Mouse (Mus musculus) lung, embryonic 16.5 days (tissue): Measurements from ENCODE around the gene Iqce. TPM values are rescaled to one million over a fixed set of nuclear protein-coding genes. Genes with fewer than 3 reads are reported as not detected.
A peak's percentile ranks its signal among the peaks of the same experiment; 100 is the strongest.

Experiments
- ATAC-seq: fragments of 200-750 bp; cut with Nextera tagmentation; 2 replicates; pipeline ENCODE4 v1.8.0; 2017; ENCODE audit warnings: low read depth, mild to moderate bottlenecking, moderate library complexity
- H3K27ac ChIP-seq: fragments of 300-500 bp; sonication (generic); 2 replicates; pipeline ENCODE4 v1.5.1; 2014; ENCODE audit warnings: mild to moderate bottlenecking, control low read depth, low read length
- H3K27me3 ChIP-seq: fragments of 300-500 bp; sonication (generic); 2 replicates; pipeline ENCODE4 v1.6.1; 2014; ENCODE audit warnings: low read depth, low read length, mixed read lengths; ENCODE audit not compliant: control insufficient read depth, insufficient read depth
- H3K36me3 ChIP-seq: fragments of 300-500 bp; sonication (generic); 2 replicates; pipeline ENCODE4 v1.6.1; 2014; ENCODE audit warnings: low read length; ENCODE audit not compliant: control insufficient read depth, insufficient read depth
- H3K4me1 ChIP-seq: fragments of 300-500 bp; sonication (generic); replicated peaks from 2 replicates; pipeline ENCODE4 v1.6.1; 2014; ENCODE audit warnings: low read length, mixed read lengths; ENCODE audit not compliant: control insufficient read depth, insufficient read depth
- H3K4me2 ChIP-seq: fragments of 300-500 bp; sonication (generic); 2 replicates; pipeline ENCODE4 v1.6.1; 2014; ENCODE audit warnings: low read depth, low read length, control low read depth
- H3K4me3 ChIP-seq: fragments of 300-500 bp; sonication (generic); 2 replicates; pipeline ENCODE4 v1.5.1; 2014; ENCODE audit warnings: mild to moderate bottlenecking, low read length, control low read depth
- H3K9ac ChIP-seq: fragments of 300-500 bp; sonication (generic); 2 replicates; pipeline ENCODE4 v1.6.1; 2014; ENCODE audit warnings: low read length, control low read depth
- H3K9me3 ChIP-seq: fragments of 300-500 bp; sonication (generic); 2 replicates; pipeline ENCODE4 v1.6.1; 2016; ENCODE audit warnings: low read length; ENCODE audit not compliant: control insufficient read depth
- WGBS: fragments of 180-500 bp; shearing (Covaris S2); extraction: QIAGEN DNeasy Blood & Tissue Kit; methylation state at CpG from one replicate; pipeline ENCODE4 v1.1.7; 2014; 5-methylcytosine and 5-hydroxymethylcytosine counted together
- polyA plus RNA-seq: library from polyadenylated mRNA; unstranded; fragments of >200 nt; fragmentation: Nextera tagmentation; extraction: Ambion mirVana; gene quantifications from 2 replicates; pipeline ENCODE4 v1.2.1, GENCODE M21; 2015

The Iqce gene
- polyA plus RNA-seq, 1 experiment from 2014 or later, result 21.5 TPM

DNA sequence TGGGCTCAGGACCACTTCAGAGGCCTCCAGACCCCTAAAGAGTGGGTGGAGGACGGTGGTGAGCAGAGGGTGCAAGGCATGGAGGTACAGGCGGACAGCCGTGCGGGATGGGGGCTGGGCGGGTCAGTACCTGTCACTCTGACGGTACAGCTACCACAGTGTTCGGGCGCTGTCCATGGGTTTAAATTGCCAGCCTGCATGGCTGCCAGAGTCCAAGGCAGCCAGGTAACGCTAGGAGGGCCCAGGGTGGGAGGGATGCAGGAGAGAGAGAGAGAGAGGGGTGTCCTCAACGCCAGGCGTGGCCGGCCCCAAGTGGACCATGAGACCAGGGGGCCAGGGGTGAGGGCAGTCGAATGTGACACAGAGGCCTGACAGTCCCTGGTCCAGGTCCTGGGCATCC is 77.2 kb downstream of the Iqce start:
- H3K4me3 ChIP-seq, result no peak overlapping the region
- H3K9me3 ChIP-seq, result peaks cover 6% of the 10 kb centered on the region; the same call in 1 of the 2 replicates
- H3K9ac ChIP-seq, result no peak overlapping the region
- H3K27ac ChIP-seq, result no peak overlapping the region
- no peak overlapping the region for H3K4me2 ChIP-seq
- H3K4me1 ChIP-seq, result no peaks in the 10 kb centered on the region
- no peak for ATAC-seq
- H3K36me3 ChIP-seq, result peaks cover 60% of the 10 kb centered on the region
- no peaks in the 10 kb centered on the region for H3K27me3 ChIP-seq
- 92% methylated on average over 13 of the region's 13 CpGs for WGBS

DNA sequence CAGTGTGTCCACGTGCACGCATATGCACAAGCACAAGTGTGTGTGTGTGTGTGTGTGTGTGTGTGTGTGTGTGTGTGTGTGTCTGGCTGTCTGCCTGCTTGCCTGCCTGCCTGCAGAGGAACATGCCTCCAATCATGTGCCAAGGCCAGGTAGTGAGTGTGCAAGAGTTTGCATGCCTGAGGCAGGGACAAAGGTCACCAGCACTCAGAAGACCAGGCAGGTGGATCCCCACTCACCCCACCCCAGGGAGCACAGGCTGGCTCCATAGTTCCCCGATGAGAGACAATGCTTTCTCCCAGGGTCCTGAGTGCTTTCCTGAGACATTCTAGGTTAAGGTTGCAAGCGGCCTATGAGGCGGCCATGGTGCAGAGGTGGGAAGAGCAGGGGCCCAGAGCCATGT is 77.9 kb downstream of the Iqce start:
- no peak for ATAC-seq
- no peaks in the 10 kb centered on the region for H3K4me1 ChIP-seq
- H3K27me3 ChIP-seq, result no peaks in the 10 kb centered on the region
- H3K36me3 ChIP-seq, result peaks cover 54% of the 10 kb centered on the region
- no peak overlapping the region for H3K27ac ChIP-seq
- peaks cover 6% of the 10 kb centered on the region; the same call in 1 of the 2 replicates for H3K9me3 ChIP-seq
- no peak overlapping the region for H3K4me3 ChIP-seq
- H3K4me2 ChIP-seq, result no peak overlapping the region
- H3K9ac ChIP-seq, result no peak overlapping the region
- 88% methylated on average over 5 of the region's 5 CpGs for WGBS

DNA sequence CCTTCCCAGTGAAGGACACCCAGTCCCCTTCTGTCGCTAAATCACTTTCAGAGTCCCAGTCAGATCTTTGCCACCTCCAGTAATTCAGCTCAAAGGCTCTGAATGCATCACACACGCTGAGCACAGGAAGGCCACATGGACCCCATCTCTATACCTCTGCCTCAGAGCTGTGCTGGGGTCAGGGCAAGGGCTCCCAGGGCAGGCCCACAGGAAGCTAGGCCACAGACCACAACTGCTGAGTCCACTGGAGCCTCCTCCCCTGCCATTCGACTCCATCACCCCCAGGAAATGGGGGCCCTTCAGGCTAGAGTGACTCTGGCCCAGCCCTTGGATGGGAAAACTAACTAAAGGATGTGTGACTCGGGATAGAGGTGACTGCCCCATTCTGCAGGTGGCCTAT is 78.4 kb downstream of the Iqce start:
- WGBS, result 73% methylated on average over 4 of the region's 4 CpGs
- no peak for ATAC-seq
- Histone ChIP-seq H3K4me3 (no peak overlapping the region), H3K27me3 (no peaks in the 10 kb centered on the region), H3K4me1 (no peaks in the 10 kb centered on the region), H3K27ac (no peak overlapping the region), H3K9ac (no peak overlapping the region), H3K9me3 (peaks cover 6% of the 10 kb centered on the region; the same call in 1 of the 2 replicates), H3K36me3 (peaks cover 49% of the 10 kb centered on the region), H3K4me2 (no peak overlapping the region)

- Histone ChIP-seq H3K4me1 (no peaks in the 10 kb centered on the region), H3K27ac (no peak overlapping the region), H3K4me2 (no peak overlapping the region), H3K9me3 (peaks cover 5% of the 10 kb centered on the region; the same call in 1 of the 2 replicates), H3K9ac (no peak overlapping the region), H3K4me3 (no peak overlapping the region), H3K36me3 (peaks cover 43% of the 10 kb centered on the region), H3K27me3 (no peaks in the 10 kb centered on the region)
- whole genome bisulfite sequencing, result 91% methylated on average over 23 of the region's 23 CpGs
- ATAC-seq, result no peak
Measured at GRCm38 (mm10) chr5:140622978-140623670, 79.1 kb downstream of the Iqce start.

DNA sequence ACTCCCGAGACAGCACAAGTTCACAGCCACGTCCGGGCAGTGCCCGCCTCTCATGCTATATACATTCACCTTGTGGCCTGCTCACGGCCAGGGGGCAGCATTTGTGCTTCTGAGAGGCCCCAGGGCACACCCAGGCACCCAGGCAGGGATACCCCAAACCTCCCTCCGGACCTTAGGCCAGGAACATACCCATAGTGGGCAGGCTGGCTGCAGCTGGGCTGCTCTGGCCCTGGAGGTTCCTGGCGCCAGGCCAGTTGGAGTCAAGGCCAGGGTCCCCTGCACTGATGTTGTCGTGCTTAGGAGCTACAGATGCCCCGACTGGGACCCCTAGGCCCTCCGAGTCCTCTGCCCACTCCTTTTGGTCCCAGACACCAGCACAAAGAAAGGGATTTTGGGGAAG is 80.7 kb downstream of the Iqce start:
- no peaks in the 10 kb centered on the region for H3K9me3 ChIP-seq
- 58% methylated on average over 10 of the region's 10 CpGs for WGBS
- no peak overlapping the region for H3K4me3 ChIP-seq
- no peak overlapping the region for H3K9ac ChIP-seq
- no peak overlapping the region for H3K4me2 ChIP-seq
- no peak overlapping the region for H3K27ac ChIP-seq
- H3K27me3 ChIP-seq, result no peaks in the 10 kb centered on the region
- no peaks in the 10 kb centered on the region for H3K4me1 ChIP-seq
- H3K36me3 ChIP-seq, result peaks cover 27% of the 10 kb centered on the region
- no peak for ATAC-seq

DNA sequence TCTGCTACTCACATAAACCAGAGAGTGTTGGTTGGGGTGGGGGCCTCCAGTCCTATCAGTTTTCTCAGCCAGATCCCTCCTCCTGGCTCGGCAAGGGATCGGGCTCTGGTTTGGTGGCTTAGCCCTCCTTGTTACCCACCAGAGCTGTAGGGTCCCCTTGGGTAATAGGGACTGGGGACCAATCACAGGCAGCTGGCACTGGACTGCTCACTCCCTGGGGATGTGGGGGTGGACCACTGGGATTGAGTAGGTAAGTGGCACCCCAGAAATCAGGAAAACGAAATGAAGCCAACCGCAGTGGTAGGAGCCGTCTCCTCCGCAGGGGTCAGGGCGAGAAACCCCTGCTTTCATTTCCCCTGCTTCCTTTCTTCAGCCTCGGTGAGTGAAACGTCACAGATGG is 81.1 kb downstream of the Iqce start:
- Histone ChIP-seq H3K27me3 (no peaks in the 10 kb centered on the region), H3K4me3 (no peak overlapping the region), H3K9ac (no peak overlapping the region), H3K9me3 (no peaks in the 10 kb centered on the region), H3K4me2 (no peak overlapping the region), H3K4me1 (no peaks in the 10 kb centered on the region), H3K27ac (no peak overlapping the region), H3K36me3 (peaks cover 24% of the 10 kb centered on the region)
- WGBS, result 73% methylated on average over 9 of the region's 9 CpGs
- ATAC-seq, result no peak

DNA sequence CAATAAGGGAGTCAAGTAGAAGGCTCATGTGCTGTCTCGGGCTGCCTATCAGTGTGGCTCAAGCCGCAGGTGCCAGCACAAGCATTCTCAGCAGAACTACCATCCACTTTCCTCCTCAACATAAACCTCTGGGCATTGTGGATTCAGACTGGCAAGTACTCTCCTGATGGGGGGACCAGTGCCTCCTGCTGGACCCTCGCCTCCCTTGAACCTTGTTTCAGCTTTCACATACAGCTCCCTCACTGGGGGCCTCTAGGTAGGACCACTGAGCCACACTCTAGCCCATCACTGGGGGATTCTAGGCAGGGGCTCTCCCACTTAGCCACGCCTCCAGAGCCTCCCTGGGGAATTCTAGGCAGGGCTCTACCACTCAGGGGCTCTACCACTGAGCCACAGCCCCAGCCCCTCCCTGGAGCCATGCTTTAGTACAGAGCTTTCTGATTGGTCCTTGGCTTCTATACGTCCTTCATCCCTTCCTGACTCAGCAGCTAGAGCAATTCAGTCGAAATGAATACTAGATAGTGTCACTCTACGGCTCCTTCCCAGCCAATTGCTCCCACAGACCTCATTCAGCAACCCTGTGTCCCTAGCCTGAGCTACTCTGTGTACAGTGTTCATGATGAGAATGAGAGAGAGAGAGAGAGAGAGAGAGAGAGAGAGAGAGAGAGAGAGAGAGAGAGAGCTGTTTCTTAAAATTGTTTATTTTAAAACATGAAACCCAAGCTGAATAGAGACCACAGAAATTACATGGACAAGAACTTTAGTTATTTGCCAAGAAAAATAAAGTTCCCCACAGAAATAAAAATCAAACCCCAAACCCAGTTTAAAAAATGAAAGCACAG is 82.1 kb downstream of the Iqce start:
- Histone ChIP-seq H3K27me3 (no peaks in the 10 kb centered on the region), H3K4me1 (no peaks in the 10 kb centered on the region), H3K27ac (no peak overlapping the region), H3K9me3 (no peaks in the 10 kb centered on the region), H3K36me3 (peaks cover 19% of the 10 kb centered on the region), H3K4me2 (no peak overlapping the region), H3K9ac (no peak overlapping the region), H3K4me3 (no peak overlapping the region)
- WGBS, result 53% methylated on average over 7 of the region's 7 CpGs
- ATAC-seq, result 0 out of 2 replicates have a peak, but pooled peaks have one; percentile 3

GRCm38 (mm10) chr5:140619151-140619771 is 82.9 kb downstream of the Iqce start:
- no peaks in the 10 kb centered on the region for H3K9me3 ChIP-seq
- H3K4me1 ChIP-seq, result no peaks in the 10 kb centered on the region
- WGBS, result 16% methylated on average over 6 of the region's 6 CpGs
- H3K4me2 ChIP-seq, result no peak overlapping the region
- H3K36me3 ChIP-seq, result peaks cover 17% of the 10 kb centered on the region
- H3K9ac ChIP-seq, result no peak overlapping the region
- H3K27me3 ChIP-seq, result no peaks in the 10 kb centered on the region
- ATAC-seq, result peak; percentile 46; the same call in 1 of the 2 replicates
- no peak overlapping the region for H3K27ac ChIP-seq
- H3K4me3 ChIP-seq, result no peak overlapping the region

GRCm38 (mm10) chr5:140617714-140618113 is 84.5 kb downstream of the Iqce start:
- Histone ChIP-seq H3K4me3 (no peak overlapping the region), H3K9me3 (no peaks in the 10 kb centered on the region), H3K36me3 (peaks cover 9% of the 10 kb centered on the region; the same call in 1 of the 2 replicates), H3K4me2 (no peak overlapping the region), H3K9ac (no peak overlapping the region), H3K27ac (no peak overlapping the region), H3K4me1 (0 out of 2 replicates have a peak, but pooled peaks cover under 1% of the 10 kb centered on the region), H3K27me3 (no peaks in the 10 kb centered on the region)
- 55% methylated on average over 5 of the region's 5 CpGs for WGBS
- ATAC-seq, result no peak; the same call in 1 of the 2 replicates
